Mouse (Mus musculus) myocyte (in vitro differentiated cells): ENCODE results near the gene Lim2.

Experiments
- E2F4 ChIP-seq: IDR thresholded peaks from one replicate; pipeline ENCODE4 v1.6.1; 2011; ENCODE audit warnings: mild to moderate bottlenecking, control low read depth, moderate library complexity; ENCODE audit not compliant: insufficient read depth
- MAX ChIP-seq: IDR thresholded peaks from one replicate; pipeline ENCODE4 v1.6.1; 2011; ENCODE audit warnings: low read depth, mild to moderate bottlenecking, control low read depth
- MYOD1 ChIP-seq, 3 experiments: IDR thresholded peaks; one replicate each; pipeline ENCODE4 v1.6.1; 2011; ENCODE audit warnings: control low read depth in 2 of 3, low read depth in 2 of 3, mild to moderate bottlenecking in 2 of 3, moderate library complexity in 1 of 3; ENCODE audit not compliant: insufficient read length in 2 of 3, control insufficient read depth in 1 of 3
- MYOG ChIP-seq, 3 experiments: IDR thresholded peaks; one replicate each; pipeline ENCODE4 v1.6.1; 2011; ENCODE audit warnings: control low read depth in 2 of 3, low read depth in 2 of 3, mild to moderate bottlenecking in 2 of 3; ENCODE audit not compliant: insufficient read length in 2 of 3, control insufficient read depth in 1 of 3, insufficient read depth in 1 of 3
- POLR2A ChIP-seq: IDR thresholded peaks from one replicate; pipeline ENCODE4 v1.6.1; 2011; ENCODE audit warnings: low read depth, mild to moderate bottlenecking, control low read depth, moderate library complexity; ENCODE audit not compliant: insufficient read length
- POLR2AphosphoS2 ChIP-seq: IDR thresholded peaks from one replicate; pipeline ENCODE4 v1.6.1; 2011; ENCODE audit warnings: low read depth, control low read depth; ENCODE audit not compliant: insufficient read length
- REST ChIP-seq: IDR thresholded peaks from one replicate; pipeline ENCODE4 v1.6.1; 2011; ENCODE audit warnings: mild to moderate bottlenecking, control low read depth, moderate library complexity; ENCODE audit not compliant: insufficient read depth, insufficient read length
- SRF ChIP-seq: IDR thresholded peaks from one replicate; pipeline ENCODE4 v1.6.1; 2011; ENCODE audit warnings: low read depth; ENCODE audit not compliant: control insufficient read depth, insufficient read length
- TCF12 ChIP-seq: IDR thresholded peaks from one replicate; pipeline ENCODE4 v1.6.1; 2011; ENCODE audit warnings: mild to moderate bottlenecking, control low read depth; ENCODE audit not compliant: poor library complexity, insufficient read depth, severe bottlenecking
- USF1 ChIP-seq: IDR thresholded peaks from one replicate; pipeline ENCODE4 v1.6.1; 2011; ENCODE audit warnings: low read depth, mild to moderate bottlenecking, control low read depth, moderate library complexity

GRCm38 (mm10) chr7:43475706-43476105 is 48.2 kb downstream of the Lim2 start:
- no peak for TF ChIP-seq POLR2A
- TF ChIP-seq REST: no peak
- TF ChIP-seq MAX: no peak
- TF ChIP-seq USF1: no peak
- TF ChIP-seq TCF12: no peak
- TF ChIP-seq E2F4: no peak
- no peak for TF ChIP-seq MYOD1 (IDR thresholded peaks at IDR 0.05; ENCODE audit: control insufficient read depth in 1 of 3, insufficient read length in 2 of 3, low read depth in 2 of 3)
- TF ChIP-seq POLR2AphosphoS2: no peak
- no peak for TF ChIP-seq SRF
- no peak for TF ChIP-seq MYOG (IDR thresholded peaks at IDR 0.05; ENCODE audit: control insufficient read depth in 1 of 3, insufficient read depth in 1 of 3, insufficient read length in 2 of 3, low read depth in 2 of 3)
